ENCODE assay signal across 15 mouse cellular contexts in the genomic region with DNA sequence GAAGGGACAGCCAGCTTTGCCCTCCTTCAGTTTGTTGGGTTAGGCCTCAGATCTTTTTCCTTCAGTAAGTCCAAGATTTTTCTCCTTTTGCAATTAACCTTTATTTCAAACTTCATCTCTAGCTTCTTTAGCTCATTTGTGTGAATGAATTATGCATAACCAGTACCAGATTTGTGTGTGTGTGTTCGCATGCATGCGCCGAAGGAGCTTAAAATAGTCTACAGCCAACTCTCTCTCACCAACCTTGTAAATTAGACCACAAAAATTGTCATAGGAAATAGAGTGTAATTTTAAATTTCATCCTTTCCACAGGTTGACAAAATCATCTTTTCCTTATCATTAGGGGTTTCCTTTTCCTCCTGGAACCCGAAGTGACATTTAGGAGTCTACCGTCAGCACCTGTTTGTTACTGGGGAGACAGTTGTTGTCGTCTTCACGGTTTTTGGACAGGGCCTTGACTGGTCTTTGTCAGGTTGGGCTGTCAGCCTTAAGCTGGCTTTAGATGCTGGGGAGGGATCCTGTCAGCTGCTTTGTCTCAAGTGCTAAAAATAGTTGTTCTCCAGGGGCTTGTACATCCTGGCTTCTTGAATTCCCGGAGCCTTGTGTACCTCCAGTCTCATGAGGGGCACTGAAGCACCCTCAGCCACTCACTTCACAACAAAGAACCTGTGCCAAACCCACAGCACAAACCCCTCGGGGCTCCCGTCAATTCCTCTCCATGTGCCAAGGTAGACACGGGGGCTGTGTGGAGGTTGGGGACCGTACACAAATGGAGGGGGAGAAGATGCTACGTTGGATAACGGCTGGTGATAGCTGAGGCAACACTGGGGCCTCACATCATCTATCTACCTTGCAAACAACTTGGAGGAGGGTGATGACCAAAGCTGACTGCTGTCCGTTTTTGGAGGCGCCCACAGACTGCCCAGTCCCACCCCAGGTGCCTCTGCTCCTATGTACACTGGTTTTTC.
DNase-seq lines count a peak whose midpoint lies in the region; ATAC-seq and TF ChIP-seq lines count a peak whose summit lies in the region.
"Had no signal": no experiment of that assay in that cellular context is flagged by ENCODE, and none has a peak within 500 bp of the region (broad histone marks: within the 10 kb centered on the region; RNA-seq: fewer than 3 reads in every experiment).

No protein-coding gene starts in this region.

- H3K36me3 ChIP-seq in kidney, embryonic 16.5 days (ENCODE audit: insufficient read depth, low read length), result no peaks in the 10 kb centered on the region
- H3K36me3 ChIP-seq in kidney, embryonic 14.5 days (ENCODE audit: control insufficient read depth, insufficient read depth, low read length), result no peaks in the 10 kb centered on the region
- H3K36me3 ChIP-seq in stomach, embryonic 16.5 days (ENCODE audit: control insufficient read depth, insufficient read depth, low read length), result no peaks in the 10 kb centered on the region
- H3K36me3 ChIP-seq in stomach, postnatal 0 days (ENCODE audit: control insufficient read depth, insufficient read depth, low read length), result no peaks in the 10 kb centered on the region
- H3K36me3 ChIP-seq in heart, postnatal 0 days (replicated peaks; ENCODE audit: control insufficient read depth, insufficient read depth, low read length), result no peaks in the 10 kb centered on the region
- H3K36me3 ChIP-seq: hindbrain, embryonic 10.5 days had no signal

- peaks cover 11% of the 10 kb centered on the region for H3K4me1 ChIP-seq in kidney, embryonic 16.5 days (ENCODE audit: insufficient read depth, low read length)
- peaks cover 7% of the 10 kb centered on the region; the same call in 1 of the 2 replicates for H3K4me1 ChIP-seq in kidney, embryonic 14.5 days (ENCODE audit: control insufficient read depth, insufficient read depth, low read length)
- peaks cover 5% of the 10 kb centered on the region for H3K4me1 ChIP-seq in stomach, embryonic 16.5 days (ENCODE audit: control insufficient read depth, insufficient read depth, low read length)
- no peaks in the 10 kb centered on the region for H3K4me1 ChIP-seq in stomach, postnatal 0 days (replicated peaks; ENCODE audit: control insufficient read depth, insufficient read depth)
- H3K4me1 ChIP-seq in heart, postnatal 0 days (ENCODE audit: control insufficient read depth, insufficient read depth), result peaks cover 23% of the 10 kb centered on the region

- ATAC-seq in kidney, embryonic 16.5 days (ENCODE audit: low FRiP score, low TSS enrichment), result 0 out of 2 replicates have a peak, but pooled peaks have one; percentile 27
- no peak for ATAC-seq in kidney, embryonic 14.5 days (ENCODE audit: low FRiP score, low TSS enrichment)
- ATAC-seq in stomach, embryonic 16.5 days (ENCODE audit: insufficient read depth, low FRiP score), result 0 out of 2 replicates have a peak, but pooled peaks have one; percentile 13
- ATAC-seq in stomach, postnatal 0 days (ENCODE audit: low FRiP score, low TSS enrichment), result no peak
- ATAC-seq in heart, postnatal 0 days (ENCODE audit: insufficient read depth, low read depth), result peak; percentile 17; the same call in 1 of the 2 replicates
- ATAC-seq in activated CD4-positive, CD25-positive, alpha-beta regulatory T cell, adult 4 months, result no peak
- ATAC-seq: intestine, postnatal 0 days; Patski had no signal

- no peak overlapping the region for H3K4me3 ChIP-seq in kidney, embryonic 16.5 days (ENCODE audit: low read length)
- H3K4me3 ChIP-seq in kidney, embryonic 14.5 days (ENCODE audit: low read length), result no peak overlapping the region
- H3K4me3 ChIP-seq in stomach, embryonic 16.5 days (replicated peaks; ENCODE audit: low read length), result no peak overlapping the region
- no peak overlapping the region for H3K4me3 ChIP-seq in stomach, postnatal 0 days (ENCODE audit: low read depth, low read length)
- no peak overlapping the region for H3K4me3 ChIP-seq in heart, postnatal 0 days (ENCODE audit: low read depth, low read length)
- H3K4me3 ChIP-seq: hindbrain, embryonic 10.5 days; myocyte had no signal

- H3K9ac ChIP-seq in kidney, embryonic 16.5 days (replicated peaks; ENCODE audit: low read length), result no peak overlapping the region
- no peak overlapping the region for H3K9ac ChIP-seq in kidney, embryonic 14.5 days (ENCODE audit: low read depth, low read length)
- no peak overlapping the region for H3K9ac ChIP-seq in stomach, embryonic 16.5 days (ENCODE audit: low read length)
- no peak overlapping the region for H3K9ac ChIP-seq in stomach, postnatal 0 days (ENCODE audit: low read length)
- no peak overlapping the region for H3K9ac ChIP-seq in heart, postnatal 0 days (replicated peaks; ENCODE audit: low read depth, low read length)
- H3K9ac ChIP-seq: lung, embryonic 14.5 days had no signal

- no peak overlapping the region for H3K4me2 ChIP-seq in kidney, embryonic 16.5 days (replicated peaks; ENCODE audit: low read depth, low read length)
- no peak overlapping the region for H3K4me2 ChIP-seq in kidney, embryonic 14.5 days (replicated peaks; ENCODE audit: low read depth, low read length)
- no peak overlapping the region for H3K4me2 ChIP-seq in stomach, embryonic 16.5 days (ENCODE audit: low read depth, low read length)
- no peak overlapping the region for H3K4me2 ChIP-seq in stomach, postnatal 0 days (replicated peaks; ENCODE audit: low read depth)
- no peak overlapping the region for H3K4me2 ChIP-seq in heart, postnatal 0 days (ENCODE audit: low read depth, low read length)
- H3K4me2 ChIP-seq: lung, embryonic 14.5 days had no signal

- H3K27ac ChIP-seq in kidney, embryonic 16.5 days (ENCODE audit: low read length), result no peak overlapping the region
- no peak overlapping the region for H3K27ac ChIP-seq in kidney, embryonic 14.5 days (ENCODE audit: low read depth, low read length)
- H3K27ac ChIP-seq in stomach, embryonic 16.5 days (ENCODE audit: low read length), result no peak overlapping the region
- no peak overlapping the region for H3K27ac ChIP-seq in stomach, postnatal 0 days (replicated peaks)
- H3K27ac ChIP-seq in heart, postnatal 0 days (ENCODE audit: low read depth), result no peak overlapping the region
- H3K27ac ChIP-seq: hindbrain, embryonic 10.5 days had no signal

- TF ChIP-seq EP300 in stomach, postnatal 0 days (optimal IDR thresholded peaks at IDR 0.05), result no peak
- TF ChIP-seq EP300 in heart, postnatal 0 days (IDR thresholded peaks at IDR 0.05; ENCODE audit: low read depth), result no peak

- no peaks in the 10 kb centered on the region for H3K9me3 ChIP-seq in kidney, embryonic 16.5 days (ENCODE audit: low read length)
- H3K9me3 ChIP-seq in kidney, embryonic 14.5 days (ENCODE audit: control insufficient read depth, low read length), result no peaks in the 10 kb centered on the region
- no peaks in the 10 kb centered on the region for H3K9me3 ChIP-seq in stomach, embryonic 16.5 days (replicated peaks; ENCODE audit: control insufficient read depth, low read length)
- no peaks in the 10 kb centered on the region for H3K9me3 ChIP-seq in stomach, postnatal 0 days (ENCODE audit: control insufficient read depth, low read length)
- H3K9me3 ChIP-seq in heart, postnatal 0 days (replicated peaks; ENCODE audit: control insufficient read depth, low read length), result no peaks in the 10 kb centered on the region
- H3K9me3 ChIP-seq: hindbrain, embryonic 10.5 days had no signal

- WGBS in kidney, embryonic 16.5 days, result 57% methylated on average over 16 of the region's 16 CpGs
- WGBS in kidney, embryonic 14.5 days, result 52% methylated on average over 16 of the region's 16 CpGs
- 67% methylated on average over 16 of the region's 16 CpGs for WGBS in stomach, embryonic 16.5 days
- WGBS in stomach, postnatal 0 days, result 65% methylated on average over 16 of the region's 16 CpGs
- 35% methylated on average over 16 of the region's 16 CpGs for WGBS in heart, postnatal 0 days

- no peak for TF ChIP-seq CTCF in stomach, postnatal 0 days (IDR thresholded peaks at IDR 0.05; ENCODE audit: low read depth)
- no peak for TF ChIP-seq CTCF in heart, postnatal 0 days (IDR thresholded peaks at IDR 0.05; ENCODE audit: low read depth)

- no peak for DNase-seq in stomach, postnatal 0 days (ENCODE audit: low spot score)
- peak; percentile 41 for DNase-seq in heart, postnatal 0 days (ENCODE audit: low spot score)
- DNase-seq in adrenal gland, adult 2 months, result no peak
- DNase-seq: adrenal gland, adult 8-10 months; kidney, postnatal 36 days; thymus, adult 2 months had no signal

- no peaks in the 10 kb centered on the region for H3K27me3 ChIP-seq in kidney, embryonic 16.5 days (ENCODE audit: insufficient read depth, low read length)
- no peaks in the 10 kb centered on the region for H3K27me3 ChIP-seq in kidney, embryonic 14.5 days (ENCODE audit: control insufficient read depth, insufficient read depth, low read length)
- H3K27me3 ChIP-seq in stomach, embryonic 16.5 days (ENCODE audit: control insufficient read depth, insufficient read depth, low read length), result no peaks in the 10 kb centered on the region
- no peaks in the 10 kb centered on the region for H3K27me3 ChIP-seq in stomach, postnatal 0 days (ENCODE audit: control insufficient read depth, insufficient read depth, low read length)
- no peaks in the 10 kb centered on the region for H3K27me3 ChIP-seq in heart, postnatal 0 days (ENCODE audit: control insufficient read depth, insufficient read depth, low read length)

Comparison
In these comparisons a context has a peak if more than half of its experiments do, and no peak if none do; other contexts are left out.
1. ATAC-seq: peak in kidney, embryonic 16.5 days (single experiment), stomach, embryonic 16.5 days (single experiment) and heart, postnatal 0 days (single experiment); none in kidney, embryonic 14.5 days (single experiment), stomach, postnatal 0 days (single experiment) and activated CD4-positive, CD25-positive, alpha-beta regulatory T cell, adult 4 months (single experiment).